Comparison of ENCODE assay signal across 18 mouse cellular contexts in the genomic region with DNA sequence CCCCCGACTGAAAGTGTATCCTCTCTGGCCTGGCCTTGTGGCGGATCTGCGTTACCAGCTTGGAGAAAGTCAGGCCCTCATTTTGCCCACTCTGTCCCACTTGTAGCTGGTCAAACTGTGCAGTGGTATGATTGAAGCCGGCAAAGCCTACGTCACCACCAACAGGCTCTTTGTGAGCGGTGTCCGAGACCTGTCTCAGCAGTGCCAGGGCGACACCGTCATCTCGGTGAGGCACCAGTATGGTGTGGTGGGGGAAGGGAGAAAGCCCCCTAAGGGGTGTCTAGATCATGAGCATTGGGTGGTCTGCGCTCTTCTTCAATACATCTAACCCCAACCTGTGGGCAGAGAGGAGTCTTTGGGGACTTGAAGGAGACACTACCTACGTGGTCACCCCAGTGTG. TPM values are rescaled to one million over a fixed set of nuclear protein-coding genes. Genes with fewer than 3 reads are reported as not detected.
DNase-seq lines count a peak whose midpoint lies in the region; ATAC-seq and TF ChIP-seq lines count a peak whose summit lies in the region.
"Had no signal": no experiment of that assay in that cellular context is flagged by ENCODE, and none has a peak within 500 bp of the region (broad histone marks: within the 10 kb centered on the region; RNA-seq: fewer than 3 reads in every experiment).

No protein-coding gene starts in this region.

- peaks cover 11% of the 10 kb centered on the region; the same call in 1 of the 2 replicates for H3K4me1 ChIP-seq in forebrain, embryonic 11.5 days (replicated peaks; ENCODE audit: control insufficient read depth, insufficient read depth, low read length)
- H3K4me1 ChIP-seq in forebrain, embryonic 16.5 days (replicated peaks; ENCODE audit: control insufficient read depth, insufficient read depth, low read length): peaks cover 32% of the 10 kb centered on the region
- peaks cover 25% of the 10 kb centered on the region for H3K4me1 ChIP-seq in kidney, embryonic 16.5 days (ENCODE audit: insufficient read depth, low read length)
- H3K4me1 ChIP-seq in lung, postnatal 0 days (ENCODE audit: insufficient read depth, low read depth, low read length): peaks cover 29% of the 10 kb centered on the region

- no peak overlapping the region for H3K4me2 ChIP-seq in forebrain, embryonic 11.5 days (ENCODE audit: low read depth, low read length, severe bottlenecking)
- no peak overlapping the region for H3K4me2 ChIP-seq in forebrain, embryonic 16.5 days (ENCODE audit: low read length)
- no peak overlapping the region for H3K4me2 ChIP-seq in kidney, embryonic 16.5 days (replicated peaks; ENCODE audit: low read depth, low read length)
- H3K4me2 ChIP-seq in lung, postnatal 0 days (replicated peaks; ENCODE audit: low read depth, low read length): no peak overlapping the region
- H3K4me2 ChIP-seq: heart, embryonic 15.5 days; hindbrain, embryonic 14.5 days; limb, embryonic 12.5 days; liver, embryonic 11.5 days had no signal

- H3K27ac ChIP-seq in forebrain, embryonic 11.5 days (ENCODE audit: low read depth, low read length): no peak overlapping the region
- no peak overlapping the region for H3K27ac ChIP-seq in forebrain, embryonic 16.5 days (ENCODE audit: low read length)
- no peak overlapping the region for H3K27ac ChIP-seq in kidney, embryonic 16.5 days (ENCODE audit: low read length)
- no peak overlapping the region for H3K27ac ChIP-seq in lung, postnatal 0 days (ENCODE audit: low read length)
- H3K27ac ChIP-seq: heart, embryonic 15.5 days; hindbrain, embryonic 14.5 days; limb, embryonic 12.5 days; macrophage had no signal

- no peaks in the 10 kb centered on the region for H3K27me3 ChIP-seq in forebrain, embryonic 11.5 days (ENCODE audit: control insufficient read depth, insufficient read depth, low read length)
- no peaks in the 10 kb centered on the region for H3K27me3 ChIP-seq in forebrain, embryonic 16.5 days (replicated peaks; ENCODE audit: control insufficient read depth, insufficient read depth, low read length)
- H3K27me3 ChIP-seq in kidney, embryonic 16.5 days (ENCODE audit: insufficient read depth, low read length): no peaks in the 10 kb centered on the region
- H3K27me3 ChIP-seq in lung, postnatal 0 days (replicated peaks; ENCODE audit: insufficient read depth, low read length): no peaks in the 10 kb centered on the region
- H3K27me3 ChIP-seq: heart, embryonic 15.5 days; limb, embryonic 12.5 days had no signal

- H3K4me3 ChIP-seq in forebrain, embryonic 11.5 days (ENCODE audit: low read depth, low read length): no peak overlapping the region
- no peak overlapping the region for H3K4me3 ChIP-seq in forebrain, embryonic 16.5 days (replicated peaks; ENCODE audit: low read length)
- no peak overlapping the region for H3K4me3 ChIP-seq in kidney, embryonic 16.5 days (ENCODE audit: low read length)
- no peak overlapping the region for H3K4me3 ChIP-seq in lung, postnatal 0 days (ENCODE audit: low read depth, low read length)
- H3K4me3 ChIP-seq: heart, embryonic 15.5 days; limb, embryonic 12.5 days had no signal

- 97% methylated on average over 12 of the region's 12 CpGs for WGBS in forebrain, embryonic 11.5 days
- 97% methylated on average over 12 of the region's 12 CpGs for WGBS in forebrain, embryonic 16.5 days
- 97% methylated on average over 12 of the region's 12 CpGs for WGBS in kidney, embryonic 16.5 days
- 96% methylated on average over 12 of the region's 12 CpGs for WGBS in lung, postnatal 0 days

- DNase-seq in forebrain, embryonic 11.5 days (ENCODE audit: low spot score): peak; percentile 44
- peak; percentile 2 for DNase-seq in kidney, postnatal 10 days
- peak; percentile 1 for DNase-seq in lung, postnatal 10 days
- no peak for DNase-seq in lung, postnatal 0 days (ENCODE audit: low spot score)
- DNase-seq: adrenal gland, postnatal 36 days; kidney, adult 9 months; liver, postnatal 0 days; midbrain, embryonic 14.5 days had no signal

- no peak for TF ChIP-seq EP300 in lung, postnatal 0 days (IDR thresholded peaks at IDR 0.05)

- H3K9me3 ChIP-seq in forebrain, embryonic 11.5 days (ENCODE audit: control insufficient read depth, low read length): no peaks in the 10 kb centered on the region
- H3K9me3 ChIP-seq in forebrain, embryonic 16.5 days (ENCODE audit: control insufficient read depth, low read length): no peaks in the 10 kb centered on the region
- H3K9me3 ChIP-seq in kidney, embryonic 16.5 days (ENCODE audit: low read length): no peaks in the 10 kb centered on the region
- no peaks in the 10 kb centered on the region for H3K9me3 ChIP-seq in lung, postnatal 0 days (ENCODE audit: low read length)
- H3K9me3 ChIP-seq: heart, embryonic 15.5 days; limb, embryonic 12.5 days had no signal

- no peak overlapping the region for H3K9ac ChIP-seq in forebrain, embryonic 11.5 days (ENCODE audit: low read length)
- no peak overlapping the region for H3K9ac ChIP-seq in forebrain, embryonic 16.5 days (replicated peaks; ENCODE audit: low read depth, low read length)
- H3K9ac ChIP-seq in kidney, embryonic 16.5 days (replicated peaks; ENCODE audit: low read length): no peak overlapping the region
- no peak overlapping the region for H3K9ac ChIP-seq in lung, postnatal 0 days (replicated peaks; ENCODE audit: low read depth)
- H3K9ac ChIP-seq: heart, embryonic 15.5 days; hindbrain, embryonic 14.5 days; limb, embryonic 12.5 days; liver, postnatal 0 days had no signal

- no peak for TF ChIP-seq CTCF in lung, postnatal 0 days (IDR thresholded peaks at IDR 0.05)

- no peak for ATAC-seq in forebrain, embryonic 11.5 days (replicated peaks; ENCODE audit: low FRiP score)
- no peak for ATAC-seq in forebrain, embryonic 16.5 days
- ATAC-seq in kidney, embryonic 16.5 days (ENCODE audit: low FRiP score, low TSS enrichment): no peak
- no peak for ATAC-seq in lung, postnatal 0 days
- ATAC-seq in megakaryocyte, adult 5-6 weeks (ENCODE audit: poor library complexity, severe bottlenecking): no peak
- ATAC-seq: forebrain, embryonic 14.5 days; intestine, postnatal 0 days; liver, postnatal 0 days had no signal

- H3K36me3 ChIP-seq in forebrain, embryonic 11.5 days (ENCODE audit: control insufficient read depth, insufficient read depth, low read length): peaks cover 3% of the 10 kb centered on the region; the same call in 1 of the 2 replicates
- H3K36me3 ChIP-seq in forebrain, embryonic 16.5 days (ENCODE audit: control insufficient read depth, insufficient read depth): peaks cover 38% of the 10 kb centered on the region
- H3K36me3 ChIP-seq in kidney, embryonic 16.5 days (ENCODE audit: insufficient read depth, low read length): peaks cover 17% of the 10 kb centered on the region
- H3K36me3 ChIP-seq in lung, postnatal 0 days (ENCODE audit: insufficient read depth, low read length): peaks cover 18% of the 10 kb centered on the region; the same call in 1 of the 2 replicates

RNA-seq across cellular contexts. Expression of gene Acap3, which starts 4.8 kb away (rescaled TPM):
- 34.6 and 34.8 TPM in 2 replicates for polyA plus RNA-seq in forebrain, embryonic 11.5 days (2014; fragmentation: Nextera tagmentation; extraction: Ambion mirVana)
- 94.8 and 101 TPM in 2 replicates for polyA plus RNA-seq in forebrain, embryonic 16.5 days (2015; fragmentation: Nextera tagmentation; extraction: Ambion mirVana)
- polyA plus RNA-seq in kidney, embryonic 16.5 days (2015; fragmentation: Nextera tagmentation; extraction: Ambion mirVana): 16.5 and 17.6 TPM in 2 replicates
- 12.7 and 13.4 TPM in 2 replicates for polyA plus RNA-seq in lung, postnatal 0 days (2015; fragmentation: Nextera tagmentation; extraction: Ambion mirVana)
- 19.4 and 22.3 TPM in 2 replicates for total RNA-seq in megakaryocyte, adult 5-6 weeks (2015)
- total RNA-seq in megakaryocyte, adult 5-6 weeks (2017): 18.0 and 23.7 TPM in 2 replicates

RNA-seq across cellular contexts. Expression of gene Pusl1, which starts 4.9 kb away (rescaled TPM):
- 53.4 and 53.7 TPM in 2 replicates for polyA plus RNA-seq in forebrain, embryonic 11.5 days (2014; fragmentation: Nextera tagmentation; extraction: Ambion mirVana)
- 68.0 and 70.3 TPM in 2 replicates for polyA plus RNA-seq in forebrain, embryonic 16.5 days (2015; fragmentation: Nextera tagmentation; extraction: Ambion mirVana)
- 51.4 and 55.1 TPM in 2 replicates for polyA plus RNA-seq in kidney, embryonic 16.5 days (2015; fragmentation: Nextera tagmentation; extraction: Ambion mirVana)
- polyA plus RNA-seq in lung, postnatal 0 days (2015; fragmentation: Nextera tagmentation; extraction: Ambion mirVana): 29.3 and 29.9 TPM in 2 replicates
- total RNA-seq in megakaryocyte, adult 5-6 weeks (2015): 11.4 and 14.1 TPM in 2 replicates
- 8.9 and 11.5 TPM in 2 replicates for total RNA-seq in megakaryocyte, adult 5-6 weeks (2017)

RNA-seq across cellular contexts. Expression of gene Ints11, which starts 27.1 kb away (rescaled TPM):
- polyA plus RNA-seq in forebrain, embryonic 11.5 days (2014; fragmentation: Nextera tagmentation; extraction: Ambion mirVana): 108 and 117 TPM in 2 replicates
- polyA plus RNA-seq in forebrain, embryonic 16.5 days (2015; fragmentation: Nextera tagmentation; extraction: Ambion mirVana): 89.8 and 100 TPM in 2 replicates
- 72.9 and 80.1 TPM in 2 replicates for polyA plus RNA-seq in kidney, embryonic 16.5 days (2015; fragmentation: Nextera tagmentation; extraction: Ambion mirVana)
- 31.7 and 34.8 TPM in 2 replicates for polyA plus RNA-seq in lung, postnatal 0 days (2015; fragmentation: Nextera tagmentation; extraction: Ambion mirVana)
- total RNA-seq in megakaryocyte, adult 5-6 weeks (2015): 35.0 and 40.9 TPM in 2 replicates
- 22.0 and 23.0 TPM in 2 replicates for total RNA-seq in megakaryocyte, adult 5-6 weeks (2017)

RNA-seq across cellular contexts. Expression of gene Cptp, which starts 27.2 kb away (rescaled TPM):
- 22.3 and 27.0 TPM in 2 replicates for polyA plus RNA-seq in forebrain, embryonic 11.5 days (2014; fragmentation: Nextera tagmentation; extraction: Ambion mirVana)
- polyA plus RNA-seq in forebrain, embryonic 16.5 days (2015; fragmentation: Nextera tagmentation; extraction: Ambion mirVana): 22.5 and 23.8 TPM in 2 replicates
- 20.0 TPM in 2 replicates for polyA plus RNA-seq in kidney, embryonic 16.5 days (2015; fragmentation: Nextera tagmentation; extraction: Ambion mirVana)
- polyA plus RNA-seq in lung, postnatal 0 days (2015; fragmentation: Nextera tagmentation; extraction: Ambion mirVana): 10.8 and 13.8 TPM in 2 replicates
- total RNA-seq in megakaryocyte, adult 5-6 weeks (2015): 9.1 and 11.7 TPM in 2 replicates
- total RNA-seq in megakaryocyte, adult 5-6 weeks (2017): 8.8 and 14.1 TPM in 2 replicates

RNA-seq across cellular contexts. Expression of gene Tas1r3, which starts 33.3 kb away (rescaled TPM):
- 0.45 and 0.60 TPM in 2 replicates for polyA plus RNA-seq in forebrain, embryonic 11.5 days (2014; fragmentation: Nextera tagmentation; extraction: Ambion mirVana)
- polyA plus RNA-seq in forebrain, embryonic 16.5 days (2015; fragmentation: Nextera tagmentation; extraction: Ambion mirVana): 0.72 and 0.84 TPM in 2 replicates
- polyA plus RNA-seq in kidney, embryonic 16.5 days (2015; fragmentation: Nextera tagmentation; extraction: Ambion mirVana): 0.22 and 0.40 TPM in 2 replicates
- 0.19 and 0.25 TPM in 2 replicates for polyA plus RNA-seq in lung, postnatal 0 days (2015; fragmentation: Nextera tagmentation; extraction: Ambion mirVana)
- total RNA-seq in megakaryocyte, adult 5-6 weeks (2015): 0.93 and 1.4 TPM in 2 replicates
- 0.66 and 1.1 TPM in 2 replicates for total RNA-seq in megakaryocyte, adult 5-6 weeks (2017)
